Mouse (Mus musculus) MEL (cell line): ENCODE measurements around the gene Gpc5. TPM values are rescaled to one million over a fixed set of nuclear protein-coding genes. Genes with fewer than 3 reads are reported as not detected.

Experiments
- DNase-seq: peaks from one replicate; pipeline ENCODE4 v3.0.0; 2011; ENCODE audit warnings: low read depth, low spot score
- H3K27ac ChIP-seq: 2 replicates; pipeline ENCODE4 v1.5.1; 2012; ENCODE audit warnings: low read depth, mild to moderate bottlenecking, control low read depth, low read length, moderate library complexity; ENCODE audit not compliant: control insufficient read depth
- H3K27me3 ChIP-seq, 2 experiments: fragments of 150-350 bp in 1 of 2; sonication (generic) in 1 of 2; 2 replicates each; pipeline ENCODE4 v1.6.1; 2012; ENCODE audit warnings: low read length in 2 of 2, mild to moderate bottlenecking in 2 of 2, improper control_type of control experiment in 1 of 2, moderate library complexity in 1 of 2; ENCODE audit not compliant: insufficient read depth in 2 of 2, control insufficient read depth in 1 of 2
- H3K36me3 ChIP-seq, 2 experiments: 2 replicates each; pipeline ENCODE4 v1.6.1; 2012 to 2014; ENCODE audit warnings: low read length in 2 of 2, improper control_type of control experiment in 1 of 2, inconsistent platforms in 1 of 2, mild to moderate bottlenecking in 1 of 2; ENCODE audit not compliant: insufficient read depth in 2 of 2, control insufficient read depth in 1 of 2
- H3K4me1 ChIP-seq, 2 experiments: fragments of 150-350 bp in 1 of 2; sonication (generic) in 1 of 2; 2 replicates each; pipeline ENCODE4 v1.6.1; 2012; ENCODE audit warnings: low read length in 2 of 2, improper control_type of control experiment in 1 of 2, mild to moderate bottlenecking in 1 of 2; ENCODE audit not compliant: insufficient read depth in 2 of 2, control insufficient read depth in 1 of 2
- H3K4me3 ChIP-seq, 2 experiments: fragments of 150-350 bp in 1 of 2; sonication (generic) in 1 of 2; 2 replicates each; pipeline ENCODE4 v1.5.1; 2012; ENCODE audit warnings: low read depth in 2 of 2, low read length in 2 of 2, mild to moderate bottlenecking in 2 of 2, moderate library complexity in 2 of 2, control low read depth in 1 of 2, improper control_type of control experiment in 1 of 2; ENCODE audit not compliant: control insufficient read depth in 1 of 2, insufficient read depth in 1 of 2
- H3K79me2 ChIP-seq: 2 replicates; pipeline ENCODE4 v1.6.1; 2012; ENCODE audit warnings: mild to moderate bottlenecking, low read length, moderate library complexity; ENCODE audit not compliant: control insufficient read depth, poor library complexity, insufficient read depth
- H3K9ac ChIP-seq: 2 replicates; pipeline ENCODE4 v1.6.1; 2012; ENCODE audit warnings: low read depth, mild to moderate bottlenecking, control low read depth, low read length, moderate library complexity; ENCODE audit not compliant: control insufficient read depth, poor library complexity, severe bottlenecking
- H3K9me3 ChIP-seq: fragments of 150-350 bp; sonication (generic); replicated peaks from 2 replicates; pipeline ENCODE4 v1.6.1; 2012; ENCODE audit warnings: mild to moderate bottlenecking, low read length, improper control_type of control experiment, moderate library complexity; ENCODE audit not compliant: insufficient read depth
- BHLHE40 ChIP-seq: IDR thresholded peaks from 2 replicates; pipeline ENCODE4 v1.6.1; 2012; ENCODE audit warnings: low read depth, mild to moderate bottlenecking, inconsistent platforms, low read length, improper control_type of control experiment, borderline replicate concordance
- CHD1 ChIP-seq: IDR thresholded peaks from 2 replicates; pipeline ENCODE4 v1.6.1; 2012; ENCODE audit warnings: low read depth, mild to moderate bottlenecking, inconsistent platforms, low read length, improper control_type of control experiment
- CTCF ChIP-seq, 3 experiments: IDR thresholded peaks in 2 of 3; conservative IDR thresholded peaks in 1 of 3; 2 replicates each; pipeline ENCODE4 v1.5.1; 2011 to 2012; ENCODE audit warnings: low read length in 3 of 3, low read depth in 2 of 3, mild to moderate bottlenecking in 2 of 3, improper control_type of control experiment in 1 of 3, inconsistent platforms in 1 of 3, mixed read lengths in 1 of 3, moderate library complexity in 1 of 3; ENCODE audit not compliant: control insufficient read depth in 1 of 3, insufficient read depth in 1 of 3, poor library complexity in 1 of 3, severe bottlenecking in 1 of 3
- ELF1 ChIP-seq: IDR thresholded peaks from 2 replicates; pipeline ENCODE4 v1.6.1; 2014; ENCODE audit warnings: low read depth, mild to moderate bottlenecking, inconsistent platforms, low read length, improper control_type of control experiment, moderate library complexity
- EP300 ChIP-seq, 2 experiments: IDR thresholded peaks; 2 replicates each; pipeline ENCODE4 v1.6.1; 2011; ENCODE audit warnings: improper control_type of control experiment in 2 of 2, low read length in 2 of 2, low read depth in 1 of 2, mild to moderate bottlenecking in 1 of 2
- GABPA ChIP-seq: IDR thresholded peaks from 2 replicates; pipeline ENCODE4 v1.6.1; 2012; ENCODE audit warnings: low read depth, mild to moderate bottlenecking, inconsistent platforms, low read length, improper control_type of control experiment, moderate library complexity
- JUND ChIP-seq: IDR thresholded peaks from 2 replicates; pipeline ENCODE4 v1.6.1; 2011; ENCODE audit warnings: low read depth, mild to moderate bottlenecking, improper control_type of control experiment, low read length
- KAT2A ChIP-seq: conservative IDR thresholded peaks from 2 replicates; pipeline ENCODE4 v1.6.1; 2012; ENCODE audit warnings: low read depth, low read length, improper control_type of control experiment, inconsistent platforms
- MAX ChIP-seq: IDR thresholded peaks from 2 replicates; pipeline ENCODE4 v1.6.1; 2011; ENCODE audit warnings: low read length, improper control_type of control experiment
- MEF2A ChIP-seq: IDR thresholded peaks from 2 replicates; pipeline ENCODE4 v1.6.1; 2014; ENCODE audit warnings: low read depth, mild to moderate bottlenecking, inconsistent platforms, low read length, improper control_type of control experiment; ENCODE audit not compliant: poor library complexity, insufficient replicate concordance, severe bottlenecking; ENCODE audit errors: extremely low read depth
- MXI1 ChIP-seq: IDR thresholded peaks from 2 replicates; pipeline ENCODE4 v1.6.1; 2011; ENCODE audit warnings: mild to moderate bottlenecking, low read depth, low read length, improper control_type of control experiment
- MYC ChIP-seq: IDR thresholded peaks from 2 replicates; pipeline ENCODE4 v1.6.1; 2011; ENCODE audit warnings: low read depth, mild to moderate bottlenecking, low read length, improper control_type of control experiment, moderate library complexity
- NELFE ChIP-seq: IDR thresholded peaks from 2 replicates; pipeline ENCODE4 v1.6.1; 2011; ENCODE audit warnings: low read depth, low read length, improper control_type of control experiment
- POLR2AphosphoS5 ChIP-seq: IDR thresholded peaks from 2 replicates; pipeline ENCODE4 v1.6.1; 2012; ENCODE audit warnings: low read depth, borderline replicate concordance, mild to moderate bottlenecking, inconsistent platforms, low read length, moderate library complexity, mixed read lengths
- RCOR1 ChIP-seq: IDR thresholded peaks from 2 replicates; pipeline ENCODE4 v1.6.1; 2012; ENCODE audit warnings: low read depth, mild to moderate bottlenecking, inconsistent platforms, low read length, improper control_type of control experiment
- SIN3A ChIP-seq: IDR thresholded peaks from 2 replicates; pipeline ENCODE4 v1.6.1; 2012; ENCODE audit warnings: low read length, improper control_type of control experiment, inconsistent platforms
- SMC3 ChIP-seq: IDR thresholded peaks from 2 replicates; pipeline ENCODE4 v1.6.1; 2011; ENCODE audit warnings: low read depth, low read length, improper control_type of control experiment
- TAL1 ChIP-seq: IDR thresholded peaks from 2 replicates; pipeline ENCODE4 v1.6.1; 2012; ENCODE audit warnings: mild to moderate bottlenecking, inconsistent platforms, low read length, moderate library complexity, mixed read lengths
- USF1 ChIP-seq: IDR thresholded peaks from 2 replicates; pipeline ENCODE4 v1.6.1; 2014; ENCODE audit warnings: low read depth, mild to moderate bottlenecking, inconsistent platforms, low read length, improper control_type of control experiment, moderate library complexity
- polyA plus RNA-seq, 2 experiments: library from polyadenylated mRNA; stranded (reverse) in 1 of 2; unstranded in 1 of 2; fragments of >175 nt in 1 of 2; fragments of >200 nt in 1 of 2; gene quantifications; 2 replicates each; pipeline versions ENCODE4 v1.2.1 to v1.2.4; 2012; ENCODE audit warnings: low replicate concordance in 2 of 2, low read depth in 1 of 2; ENCODE audit not compliant: insufficient read length in 2 of 2, insufficient read depth in 1 of 2, missing spikeins in 1 of 2
- total RNA-seq: library from RNA; depleted of rRNA; stranded (reverse); fragments of 300-350 nt; gene quantifications from 2 replicates; pipeline ENCODE4 v1.2.3, GENCODE M21; 2012

Gene Gpc5
- total and polyA plus RNA-seq, 3 experiments = not detected

- Histone ChIP-seq H3K27me3 (no peaks in the 10 kb centered on the region), H3K27ac (no peak overlapping the region), H3K9me3 (no peaks in the 10 kb centered on the region), H3K9ac (no peak overlapping the region), H3K4me3 (no peak overlapping the region), H3K4me1 (no peaks in the 10 kb centered on the region), H3K36me3 (no peaks in the 10 kb centered on the region), H3K79me2 (no peaks in the 10 kb centered on the region)
- no peak for TF ChIP-seq JUND
- DNase-seq = no peak
These were observed 177.8 kb downstream of the Gpc5 start for GRCm38 (mm10) chr14:115269703-115270402.

- TF ChIP-seq CTCF (IDR thresholded peaks at IDR 0.05 in 2 of 3, conservative IDR thresholded peaks at IDR 0.05 in 1 of 3; ENCODE audit: control insufficient read depth in 1 of 3, insufficient read depth in 1 of 3, low read depth in 2 of 3, low read length in 3 of 3, poor library complexity in 1 of 3, severe bottlenecking in 1 of 3) (no peak), USF1 (no peak), POLR2AphosphoS5 (no peak), EP300 (IDR thresholded peaks at IDR 0.05; ENCODE audit: low read depth in 1 of 2, low read length in 2 of 2) (no peak), BHLHE40 (no peak), GABPA (no peak), SIN3A (no peak), MAX (no peak)
- TF ChIP-seq, all 39 proteins: peak for 0
- Histone ChIP-seq H3K4me1 (no peaks in the 10 kb centered on the region), H3K9me3 (no peaks in the 10 kb centered on the region), H3K79me2 (no peaks in the 10 kb centered on the region), H3K9ac (no peak overlapping the region), H3K27me3 (no peaks in the 10 kb centered on the region), H3K4me3 (no peak overlapping the region), H3K27ac (no peak overlapping the region), H3K36me3 (no peaks in the 10 kb centered on the region)
- DNase-seq = no peak
These were observed 178.4 kb downstream of the Gpc5 start for GRCm38 (mm10) chr14:115270445-115270844.

DNA sequence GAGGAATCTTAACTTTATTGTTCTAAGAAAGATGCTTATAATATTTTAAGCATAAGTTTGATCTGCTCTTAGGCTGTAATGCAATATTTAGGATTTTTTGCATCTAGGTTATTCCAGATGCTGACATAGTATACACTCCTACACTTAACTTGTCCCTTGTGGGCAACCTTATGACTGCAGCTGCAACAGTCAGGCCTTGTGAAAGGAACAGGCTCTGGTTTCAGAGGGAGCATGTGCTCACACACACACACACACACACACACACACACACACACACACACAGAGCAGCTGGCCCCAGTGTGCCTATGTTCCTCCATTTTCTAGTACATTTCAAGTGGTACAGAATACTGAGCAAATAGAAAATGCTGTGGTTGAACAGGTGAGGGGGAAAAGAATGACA lies 190.8 kb downstream of the Gpc5 start:
- H3K79me2 ChIP-seq = no peaks in the 10 kb centered on the region
- no peak overlapping the region for H3K9ac ChIP-seq
- H3K27me3 ChIP-seq = no peaks in the 10 kb centered on the region
- H3K36me3 ChIP-seq = no peaks in the 10 kb centered on the region
- no peak overlapping the region for H3K4me3 ChIP-seq
- H3K9me3 ChIP-seq = no peaks in the 10 kb centered on the region
- no peak for DNase-seq
- H3K27ac ChIP-seq = no peak overlapping the region
- H3K4me1 ChIP-seq = no peaks in the 10 kb centered on the region
- no peak for TF ChIP-seq TAL1
- TF ChIP-seq BHLHE40 = no peak
- no peak for TF ChIP-seq SMC3
- TF ChIP-seq MEF2A = no peak
- TF ChIP-seq MXI1 = no peak
- TF ChIP-seq RCOR1 = no peak
- TF ChIP-seq CTCF (IDR thresholded peaks at IDR 0.05 in 2 of 3, conservative IDR thresholded peaks at IDR 0.05 in 1 of 3; ENCODE audit: control insufficient read depth in 1 of 3, insufficient read depth in 1 of 3, low read depth in 2 of 3, low read length in 3 of 3, poor library complexity in 1 of 3, severe bottlenecking in 1 of 3) = no peak
- TF ChIP-seq KAT2A = no peak
- TF ChIP-seq POLR2AphosphoS5 = no peak
- TF ChIP-seq ELF1 = no peak
- TF ChIP-seq CHD1 = no peak
- no peak for TF ChIP-seq MYC
- TF ChIP-seq NELFE = no peak
